Mouse (Mus musculus): Measurements from ENCODE around the gene Igsf3. TPM values are rescaled to one million over a fixed set of nuclear protein-coding genes. Genes with fewer than 3 reads are reported as not detected.

Gene Igsf3
- polyA plus RNA-seq (2015; fragmentation: Nextera tagmentation; extraction: Ambion mirVana) = 15.1 and 16.7 TPM in 2 replicates

GRCm38 (mm10) chr3:101376538-101377247 is at the start of gene Igsf3:
Gene Igsf3 (plus strand): TSS chr3:101377083.

Other genes starting within 250 kb of the Igsf3 start
- 0.29 and 0.30 TPM in 2 replicates for gene Cd2, start 89.1 kb upstream of the Igsf3 start, polyA plus RNA-seq (2015; fragmentation: Nextera tagmentation; extraction: Ambion mirVana)
- 33.3 and 42.0 TPM in 2 replicates for gene Atp1a1, start 227.6 kb downstream of the Igsf3 start, polyA plus RNA-seq (2015; fragmentation: Nextera tagmentation; extraction: Ambion mirVana)